Mouse (Mus musculus): ENCODE data around the gene Prpf40a. TPM values are rescaled to one million over a fixed set of nuclear protein-coding genes. Genes with fewer than 3 reads are reported as not detected.

Gene Prpf40a
- polyA plus RNA-seq (2012; ENCODE audit: low replicate concordance), result 12.1 and 15.4 TPM in 2 replicates

DNA sequence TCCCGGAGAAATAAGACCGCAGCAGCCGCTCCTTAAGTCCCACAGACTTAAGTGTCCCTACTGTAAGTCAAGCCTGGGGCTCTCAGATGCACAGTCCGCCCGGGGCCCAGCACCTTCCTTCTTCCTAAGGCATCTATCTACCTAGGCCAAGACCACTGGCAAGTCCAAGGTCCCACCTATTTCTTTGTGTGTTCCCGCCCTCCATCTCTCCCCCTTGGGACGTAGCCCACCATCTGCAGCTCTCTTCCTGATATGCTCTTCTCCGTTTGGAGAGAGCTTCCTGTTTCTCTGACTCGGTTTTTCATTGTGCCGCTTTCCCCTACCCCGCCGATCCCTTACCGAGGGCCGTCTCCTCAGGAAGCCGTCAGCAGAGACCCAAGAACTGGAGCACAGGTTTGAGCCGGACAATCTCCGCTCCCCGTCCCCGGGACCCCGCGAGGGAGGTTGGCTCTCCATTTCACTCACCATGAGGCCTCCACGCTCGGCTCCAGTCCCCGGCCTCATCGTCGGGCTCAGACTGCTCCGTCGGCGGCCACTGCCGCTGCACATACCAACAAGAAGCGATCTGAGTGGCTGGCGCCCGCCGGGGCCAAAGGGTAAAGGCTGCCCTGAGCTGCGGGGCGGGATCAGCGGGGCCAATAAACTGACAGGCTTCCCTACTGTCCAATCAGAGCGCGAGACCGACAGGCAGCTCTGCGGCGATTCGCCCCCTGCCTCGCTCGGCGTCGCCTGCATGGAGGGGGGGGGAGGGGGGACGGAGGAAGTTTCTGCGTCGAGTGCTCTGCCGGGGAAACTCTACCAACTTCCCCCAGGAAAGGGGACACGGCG is at the start of gene Prpf40a:
Prpf40a (minus strand) TSS at position 601 of the 828 bp plus-strand sequence.

DNA sequence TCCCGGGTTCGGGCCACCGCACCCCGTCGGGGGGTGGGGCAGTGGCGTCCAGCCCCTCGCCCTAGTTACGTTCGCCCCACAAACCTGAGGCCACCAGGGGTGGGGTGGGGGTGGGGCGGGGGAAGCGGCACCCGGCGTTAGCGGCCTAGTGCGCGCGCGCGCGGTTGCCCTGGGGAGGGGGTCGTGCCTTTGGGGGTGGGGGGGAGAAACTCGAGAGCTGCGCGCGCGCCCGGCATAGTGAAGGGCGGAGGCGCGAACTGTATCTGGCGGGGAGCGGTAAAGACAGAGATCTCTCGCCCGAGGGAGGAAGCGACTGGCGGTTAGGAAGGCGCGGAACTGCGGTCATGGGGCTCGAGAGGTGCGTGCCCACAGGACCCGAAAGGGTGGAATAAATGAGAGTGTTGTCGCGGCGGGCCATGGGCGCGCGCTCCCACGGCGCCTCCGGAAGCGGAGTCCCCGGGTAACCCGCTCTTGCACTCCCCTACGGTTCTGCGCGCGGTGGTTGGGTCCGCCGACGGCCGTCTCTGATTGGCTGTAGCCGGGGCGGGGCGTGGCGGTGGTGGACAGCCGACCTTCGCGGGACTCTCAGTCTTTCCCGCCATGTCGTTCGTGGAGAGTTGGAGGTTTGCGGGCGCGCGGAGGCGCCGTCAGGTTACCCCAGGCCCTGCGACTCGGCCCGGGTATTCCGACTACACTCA is 588 bp upstream of the Prpf40a start, which contains the start of gene Arl6ip6:
Arl6ip6 (plus strand) TSS at position 204 of the 698 bp plus-strand sequence.

Other genes with a start within 250 kb of the Prpf40a start
- gene Arl6ip6, start 442 bp upstream of the Prpf40a start, polyA plus RNA-seq (2012; ENCODE audit: low replicate concordance), result 62.5 and 84.9 TPM in 2 replicates

Measured in leukemia stem cell, adult 10-12 weeks (primary cell).